In the genomic region with DNA sequence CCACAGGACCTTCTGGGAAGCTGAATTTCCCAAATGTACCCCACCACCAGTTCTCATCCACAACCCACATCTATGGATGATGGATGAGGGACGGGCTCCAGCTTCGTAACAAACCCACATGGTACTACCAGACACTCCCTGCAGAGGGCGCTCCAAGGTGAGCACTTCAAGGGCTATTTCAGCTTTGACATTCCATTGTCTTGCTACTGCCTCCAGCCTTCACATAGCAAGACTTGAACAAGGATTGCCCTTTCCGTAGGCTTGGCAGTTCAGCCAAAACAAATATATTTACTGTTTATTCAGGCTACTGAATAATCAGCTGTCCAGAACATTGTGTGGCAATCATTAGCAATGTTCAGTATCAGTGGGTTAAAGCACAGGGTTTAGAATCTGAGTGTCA, we compare ENCODE assay signal across 9 mouse cellular contexts. TPM values are rescaled to one million over a fixed set of nuclear protein-coding genes. Genes with fewer than 3 reads are reported as not detected.
DNase-seq lines count a peak whose midpoint lies in the region; ATAC-seq and TF ChIP-seq lines count a peak whose summit lies in the region.
"Had no signal": no experiment of that assay in that cellular context is flagged by ENCODE, and none has a peak within 500 bp of the region (broad histone marks: within the 10 kb centered on the region; RNA-seq: fewer than 3 reads in every experiment).

No protein-coding gene starts in this region.

- WGBS in forebrain, embryonic 14.5 days = 27% methylated on average over 4 of the region's 4 CpGs
- WGBS in forebrain, embryonic 15.5 days = 18% methylated on average over 4 of the region's 4 CpGs
- WGBS in stomach, postnatal 0 days = 33% methylated on average over 4 of the region's 4 CpGs

- peak; percentile 86 to 96 (median 92) for TF ChIP-seq CTCF in MEL (IDR thresholded peaks at IDR 0.05 in 2 of 3, conservative IDR thresholded peaks at IDR 0.05 in 1 of 3; ENCODE audit: control insufficient read depth in 1 of 3, insufficient read depth in 1 of 3, low read depth in 2 of 3, low read length in 3 of 3, poor library complexity in 1 of 3, severe bottlenecking in 1 of 3)
- TF ChIP-seq CTCF in layer of hippocampus, adult 2 months (conservative IDR thresholded peaks at IDR 0.05) = peak; percentile 93
- peak; percentile 86 for TF ChIP-seq CTCF in stomach, postnatal 0 days (IDR thresholded peaks at IDR 0.05; ENCODE audit: low read depth)

- no peak for ATAC-seq in forebrain, embryonic 14.5 days
- ATAC-seq in forebrain, embryonic 15.5 days (replicated peaks) = no peak
- ATAC-seq in megakaryocyte progenitor cell, adult 5-6 weeks (replicated peaks; ENCODE audit: poor library complexity) = peak; percentile 92
- no peak for ATAC-seq in stomach, postnatal 0 days (ENCODE audit: low FRiP score, low TSS enrichment)

- TF ChIP-seq RAD21 in MEL (IDR thresholded peaks at IDR 0.05; ENCODE audit: low read depth, low read length) = peak; percentile 73

- no peak overlapping the region for H3K27ac ChIP-seq in forebrain, embryonic 14.5 days (ENCODE audit: low read depth, low read length)
- H3K27ac ChIP-seq in forebrain, embryonic 15.5 days (replicated peaks) = no peak overlapping the region
- H3K27ac ChIP-seq in MEL (ENCODE audit: control insufficient read depth, low read depth, low read length) = no peak overlapping the region
- no peak overlapping the region for H3K27ac ChIP-seq in layer of hippocampus, adult 2 months
- no peak overlapping the region for H3K27ac ChIP-seq in stomach, postnatal 0 days (replicated peaks)
- H3K27ac ChIP-seq: limb, embryonic 13.5 days had no signal

- no peaks in the 10 kb centered on the region for H3K27me3 ChIP-seq in forebrain, embryonic 14.5 days (replicated peaks; ENCODE audit: control insufficient read depth, insufficient read depth, low read length)
- no peaks in the 10 kb centered on the region for H3K27me3 ChIP-seq in forebrain, embryonic 15.5 days
- H3K27me3 ChIP-seq in MEL (ENCODE audit: control insufficient read depth in 1 of 2, insufficient read depth in 2 of 2, low read length in 2 of 2) = peaks cover 0 to 9% of the 10 kb centered on the region in 2 experiments; a peak in 3 of 4 replicates
- H3K27me3 ChIP-seq in stomach, postnatal 0 days (ENCODE audit: control insufficient read depth, insufficient read depth, low read length) = no peaks in the 10 kb centered on the region

- H3K79me2 ChIP-seq in MEL (ENCODE audit: control insufficient read depth, insufficient read depth, low read length, poor library complexity) = no peaks in the 10 kb centered on the region

- TF ChIP-seq EP300 in MEL (IDR thresholded peaks at IDR 0.05; ENCODE audit: low read depth in 1 of 2, low read length in 2 of 2) = no peak
- TF ChIP-seq EP300 in stomach, postnatal 0 days (optimal IDR thresholded peaks at IDR 0.05) = no peak

- no peak overlapping the region for H3K9ac ChIP-seq in forebrain, embryonic 14.5 days (ENCODE audit: low read length)
- no peak overlapping the region for H3K9ac ChIP-seq in forebrain, embryonic 15.5 days (replicated peaks)
- H3K9ac ChIP-seq in MEL (ENCODE audit: control insufficient read depth, low read depth, low read length, poor library complexity, severe bottlenecking) = no peak overlapping the region
- no peak overlapping the region for H3K9ac ChIP-seq in stomach, postnatal 0 days (ENCODE audit: low read length)
- H3K9ac ChIP-seq: limb, embryonic 13.5 days had no signal

- no peak overlapping the region for H3K4me3 ChIP-seq in forebrain, embryonic 14.5 days (ENCODE audit: low read depth, low read length)
- H3K4me3 ChIP-seq in forebrain, embryonic 15.5 days = no peak overlapping the region
- H3K4me3 ChIP-seq in MEL (ENCODE audit: control insufficient read depth in 1 of 2, insufficient read depth in 1 of 2, low read depth in 2 of 2, low read length in 2 of 2) = no peak overlapping the region
- no peak overlapping the region for H3K4me3 ChIP-seq in layer of hippocampus, adult 2 months
- H3K4me3 ChIP-seq in stomach, postnatal 0 days (ENCODE audit: low read depth, low read length) = no peak overlapping the region
- H3K4me3 ChIP-seq: limb, embryonic 13.5 days had no signal

- no peaks in the 10 kb centered on the region for H3K4me1 ChIP-seq in forebrain, embryonic 14.5 days (ENCODE audit: control insufficient read depth, insufficient read depth, low read length)
- no peaks in the 10 kb centered on the region for H3K4me1 ChIP-seq in forebrain, embryonic 15.5 days
- no peaks in the 10 kb centered on the region for H3K4me1 ChIP-seq in MEL (ENCODE audit: control insufficient read depth in 1 of 2, insufficient read depth in 2 of 2, low read length in 2 of 2)
- H3K4me1 ChIP-seq in stomach, postnatal 0 days (replicated peaks; ENCODE audit: control insufficient read depth, insufficient read depth) = no peaks in the 10 kb centered on the region
- H3K4me1 ChIP-seq: limb, embryonic 13.5 days had no signal

- DNase-seq in forebrain, embryonic 14.5 days (ENCODE audit: low spot score) = peak; percentile 63
- peak; percentile 71 for DNase-seq in MEL (ENCODE audit: low read depth, low spot score)
- DNase-seq in cerebellum, adult 18-20 months = peak; percentile 56 to 65
- DNase-seq in gastrocnemius, postnatal 14 days = peak; percentile 68
- DNase-seq in layer of hippocampus, adult 2 months (ENCODE audit: low spot score in 2 of 2) = peak; percentile 16 to 79
- peak; percentile 75 for DNase-seq in stomach, postnatal 0 days (ENCODE audit: low spot score)

- H3K36me3 ChIP-seq in forebrain, embryonic 14.5 days (ENCODE audit: control insufficient read depth, insufficient read depth, low read length) = no peaks in the 10 kb centered on the region
- no peaks in the 10 kb centered on the region for H3K36me3 ChIP-seq in forebrain, embryonic 15.5 days
- H3K36me3 ChIP-seq in MEL (ENCODE audit: control insufficient read depth in 1 of 2, insufficient read depth in 2 of 2, low read length in 2 of 2) = no peaks in the 10 kb centered on the region
- no peaks in the 10 kb centered on the region for H3K36me3 ChIP-seq in stomach, postnatal 0 days (ENCODE audit: control insufficient read depth, insufficient read depth, low read length)
- H3K36me3 ChIP-seq: limb, embryonic 13.5 days had no signal

- no peaks in the 10 kb centered on the region for H3K9me3 ChIP-seq in forebrain, embryonic 14.5 days (replicated peaks; ENCODE audit: control insufficient read depth, low read length)
- no peaks in the 10 kb centered on the region for H3K9me3 ChIP-seq in forebrain, embryonic 15.5 days
- no peaks in the 10 kb centered on the region for H3K9me3 ChIP-seq in MEL (replicated peaks; ENCODE audit: insufficient read depth, low read length)
- H3K9me3 ChIP-seq in stomach, postnatal 0 days (ENCODE audit: control insufficient read depth, low read length) = no peaks in the 10 kb centered on the region
- H3K9me3 ChIP-seq: limb, embryonic 13.5 days had no signal

- no peak overlapping the region for H3K4me2 ChIP-seq in forebrain, embryonic 14.5 days (ENCODE audit: low read length)
- H3K4me2 ChIP-seq in forebrain, embryonic 15.5 days (replicated peaks) = no peak overlapping the region
- H3K4me2 ChIP-seq in stomach, postnatal 0 days (replicated peaks; ENCODE audit: low read depth) = no peak overlapping the region
- H3K4me2 ChIP-seq: limb, embryonic 13.5 days had no signal

- intact Hi-C loops in gastrocnemius, postnatal 14 days (cut with DNase I; ENCODE audit: low total_unique reads) = no loop called here

- TF ChIP-seq POLR2A in MEL (IDR thresholded peaks at IDR 0.05; ENCODE audit: control insufficient read depth in 1 of 2, insufficient read depth in 1 of 2, low read depth in 1 of 2, low read length in 2 of 2, poor library complexity in 1 of 2) = no peak

TF ChIP-seq in MEL, 35 proteins besides CTCF, POLR2A, EP300 and RAD21 (continues in another document):
- TF ChIP-seq GABPA (IDR thresholded peaks at IDR 0.05; ENCODE audit: low read depth, low read length) (no peak), CHD1 (IDR thresholded peaks at IDR 0.05; ENCODE audit: low read depth, low read length) (no peak), CHD2 (IDR thresholded peaks at IDR 0.05; ENCODE audit: low read length) (no peak), KAT2A (conservative IDR thresholded peaks at IDR 0.05; ENCODE audit: low read depth, low read length) (no peak)

RNA-seq across cellular contexts. Expression of a gene that starts 6.8 kb away (rescaled TPM):
- 0.09 TPM in 1 of 2 replicates, not detected in the other for polyA plus RNA-seq in forebrain, embryonic 14.5 days (2014; fragmentation: Nextera tagmentation; extraction: Ambion mirVana)
- 0.10 and 0.15 TPM in 2 replicates for polyA plus RNA-seq in forebrain, embryonic 15.5 days (2015; fragmentation: Nextera tagmentation; extraction: Ambion mirVana)
- total RNA-seq in MEL (2012; rRNA removed) = not detected in 2 replicates
- not detected for polyA plus RNA-seq in MEL (2012; ENCODE audit: insufficient read depth in 1 of 2, insufficient read length in 2 of 2, low read depth in 1 of 2, low replicate concordance in 2 of 2, missing spikeins in 1 of 2)
- not detected for total RNA-seq in gastrocnemius, postnatal 14 days (2021)
- total RNA-seq in layer of hippocampus, adult 2 months (2021) = not detected
- total RNA-seq in megakaryocyte progenitor cell, adult 5-6 weeks (2015) = not detected in 2 replicates
- total RNA-seq in megakaryocyte progenitor cell, adult 5-6 weeks (2017) = not detected in 2 replicates
- polyA plus RNA-seq in stomach, postnatal 0 days (2015; fragmentation: Nextera tagmentation; extraction: Ambion mirVana) = not detected in 2 replicates
- polyA plus RNA-seq: limb, embryonic 13.5 days had no signal

RNA-seq across cellular contexts. Expression of a gene that starts 32.1 kb away (rescaled TPM):
- 34.5 and 39.5 TPM in 2 replicates for polyA plus RNA-seq in forebrain, embryonic 14.5 days (2014; fragmentation: Nextera tagmentation; extraction: Ambion mirVana)
- 33.4 and 35.4 TPM in 2 replicates for polyA plus RNA-seq in forebrain, embryonic 15.5 days (2015; fragmentation: Nextera tagmentation; extraction: Ambion mirVana)
- total RNA-seq in MEL (2012; rRNA removed) = 32.5 and 40.6 TPM in 2 replicates
- 10 to 100 TPM in 1 of 2 experiments, not detected in 1; 37.9 TPM for polyA plus RNA-seq in MEL (2012; ENCODE audit: insufficient read depth in 1 of 2, insufficient read length in 2 of 2, low read depth in 1 of 2, low replicate concordance in 2 of 2, missing spikeins in 1 of 2)
- total RNA-seq in gastrocnemius, postnatal 14 days (2021) = 10 to 100 TPM; 37.2 TPM
- total RNA-seq in layer of hippocampus, adult 2 months (2021) = 10 to 100 TPM; 20.0 to 20.4 TPM
- total RNA-seq in megakaryocyte progenitor cell, adult 5-6 weeks (2015) = 146 and 152 TPM in 2 replicates
- 157 and 178 TPM in 2 replicates for total RNA-seq in megakaryocyte progenitor cell, adult 5-6 weeks (2017)
- polyA plus RNA-seq in stomach, postnatal 0 days (2015; fragmentation: Nextera tagmentation; extraction: Ambion mirVana) = 31.4 and 33.5 TPM in 2 replicates

RNA-seq across cellular contexts. Expression of a gene that starts 54.9 kb away (rescaled TPM):
- not detected in 2 replicates for polyA plus RNA-seq in forebrain, embryonic 14.5 days (2014; fragmentation: Nextera tagmentation; extraction: Ambion mirVana)
- polyA plus RNA-seq in forebrain, embryonic 15.5 days (2015; fragmentation: Nextera tagmentation; extraction: Ambion mirVana) = not detected in 2 replicates
- total RNA-seq in MEL (2012; rRNA removed) = not detected in 2 replicates
- not detected for polyA plus RNA-seq in MEL (2012; ENCODE audit: insufficient read depth in 1 of 2, insufficient read length in 2 of 2, low read depth in 1 of 2, low replicate concordance in 2 of 2, missing spikeins in 1 of 2)
- not detected for total RNA-seq in gastrocnemius, postnatal 14 days (2021)
- not detected for total RNA-seq in layer of hippocampus, adult 2 months (2021)
- total RNA-seq in megakaryocyte progenitor cell, adult 5-6 weeks (2015) = not detected in 2 replicates
- total RNA-seq in megakaryocyte progenitor cell, adult 5-6 weeks (2017) = not detected in 2 replicates
- polyA plus RNA-seq in stomach, postnatal 0 days (2015; fragmentation: Nextera tagmentation; extraction: Ambion mirVana) = not detected in 2 replicates
- polyA plus RNA-seq: limb, embryonic 13.5 days had no signal
